Mouse (Mus musculus): Measurements from ENCODE around the gene Cd34.

DNA sequence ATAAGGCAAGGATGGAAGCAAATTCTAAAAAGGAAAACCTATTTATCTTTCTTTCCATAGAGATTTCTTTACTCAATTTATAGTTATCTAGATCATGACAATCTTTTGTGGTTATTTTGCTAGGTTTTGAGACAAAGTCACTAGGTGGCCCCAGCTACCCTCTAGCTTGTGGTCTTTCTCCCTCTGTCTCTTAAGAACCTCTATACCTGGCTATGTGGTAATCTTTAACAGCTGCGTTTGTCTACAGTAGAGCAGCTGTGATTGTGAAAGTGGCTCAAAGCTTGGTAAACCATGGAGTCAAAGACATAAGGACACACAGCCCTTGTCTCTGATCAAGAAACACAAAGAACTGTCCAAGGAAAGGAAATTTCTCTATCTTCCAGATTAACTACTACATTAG is 36.8 kb upstream of the Cd34 start:
- TF ChIP-seq POLR2A (IDR thresholded peaks at IDR 0.05; ENCODE audit: low read depth, low read length) (no peak), CTCF (IDR thresholded peaks at IDR 0.05; ENCODE audit: extremely low read depth, insufficient read depth, insufficient read length, insufficient replicate concordance) (no peak)

Measured in spleen, adult 2 months (tissue).